9 mouse cellular contexts compared by ENCODE assay signal in the genomic region with DNA sequence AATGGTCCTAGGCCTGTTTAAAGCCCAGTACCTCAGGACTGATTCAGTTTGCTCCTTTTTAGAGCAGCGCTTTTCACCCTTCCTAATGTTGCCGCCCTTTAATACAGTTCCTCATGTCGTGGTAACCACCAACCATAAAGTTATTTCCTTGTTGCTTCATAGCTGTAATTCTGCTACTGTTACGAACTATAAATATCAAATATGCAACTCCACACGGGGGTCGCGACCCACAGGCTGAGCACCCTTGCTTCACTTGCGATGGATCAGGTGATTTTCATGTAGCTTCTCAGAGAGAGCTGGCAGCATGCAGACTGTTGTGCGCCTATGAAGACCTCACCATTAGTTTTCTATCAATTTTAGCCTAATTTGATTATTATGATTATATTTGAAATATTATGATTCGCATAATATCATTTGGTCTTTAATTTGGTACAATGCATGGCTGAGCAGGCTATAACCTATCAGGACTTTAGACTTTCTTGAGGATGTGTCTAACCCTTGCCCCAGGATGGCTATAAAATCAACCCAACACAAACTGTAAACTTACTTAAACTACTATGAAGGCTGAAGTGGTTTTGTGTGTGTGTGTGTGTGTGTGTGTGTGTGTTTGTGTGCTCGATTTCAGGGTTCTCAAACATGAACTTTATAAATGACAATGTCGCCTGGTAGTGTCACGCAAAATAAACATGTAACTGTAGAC. TPM values are rescaled to one million over a fixed set of nuclear protein-coding genes. Genes with fewer than 3 reads are reported as not detected.
DNase-seq lines count a peak whose midpoint lies in the region; ATAC-seq and TF ChIP-seq lines count a peak whose summit lies in the region.
"Had no signal": no experiment of that assay in that cellular context is flagged by ENCODE, and none has a peak within 500 bp of the region (broad histone marks: within the 10 kb centered on the region; RNA-seq: fewer than 3 reads in every experiment).

No protein-coding gene starts in this region.

- ATAC-seq in forebrain, embryonic 11.5 days (replicated peaks; ENCODE audit: low FRiP score) = no peak; the same call in 1 of the 2 replicates
- no peak for ATAC-seq in neural tube, embryonic 12.5 days (ENCODE audit: low FRiP score, low read depth)

- no peaks in the 10 kb centered on the region for H3K4me1 ChIP-seq in forebrain, embryonic 11.5 days (replicated peaks; ENCODE audit: control insufficient read depth, insufficient read depth, low read length)
- peaks cover 14% of the 10 kb centered on the region for H3K4me1 ChIP-seq in limb, embryonic 10.5 days
- H3K4me1 ChIP-seq in neural tube, embryonic 12.5 days = peaks cover 9% of the 10 kb centered on the region; the same call in 1 of the 2 replicates

- WGBS in forebrain, embryonic 11.5 days = 87% methylated on average over 13 of the region's 13 CpGs
- WGBS in limb, embryonic 10.5 days = 82% methylated on average over 13 of the region's 13 CpGs
- WGBS in neural tube, embryonic 12.5 days = 85% methylated on average over 13 of the region's 13 CpGs

- no peaks in the 10 kb centered on the region for H3K36me3 ChIP-seq in forebrain, embryonic 11.5 days (ENCODE audit: control insufficient read depth, insufficient read depth, low read length)
- no peaks in the 10 kb centered on the region for H3K36me3 ChIP-seq in limb, embryonic 10.5 days
- H3K36me3 ChIP-seq in neural tube, embryonic 12.5 days = no peaks in the 10 kb centered on the region

- no peaks in the 10 kb centered on the region for H3K9me3 ChIP-seq in forebrain, embryonic 11.5 days (ENCODE audit: control insufficient read depth, low read length)
- no peaks in the 10 kb centered on the region for H3K9me3 ChIP-seq in limb, embryonic 10.5 days (replicated peaks)
- H3K9me3 ChIP-seq in neural tube, embryonic 12.5 days = no peaks in the 10 kb centered on the region

- DNase-seq in layer of hippocampus, adult 2 months (ENCODE audit: low spot score in 2 of 2) = no peak
- no peak for DNase-seq in layer of hippocampus, adult 11-12 months (ENCODE audit: low spot score)
- no peak for DNase-seq in forebrain, embryonic 11.5 days (ENCODE audit: low spot score)
- DNase-seq in limb, embryonic 10.5 days (ENCODE audit: low spot score) = peak; percentile 19
- DNase-seq in yolk sac, embryonic 10.5 days (ENCODE audit: low spot score) = no peak
- DNase-seq in ovary, adult 18-20 months (ENCODE audit: low spot score) = no peak
- no peak for DNase-seq in frontal cortex, postnatal 14 days (ENCODE audit: low spot score in 2 of 2)

- H3K9ac ChIP-seq in forebrain, embryonic 11.5 days (ENCODE audit: low read length) = no peak overlapping the region
- no peak overlapping the region for H3K9ac ChIP-seq in neural tube, embryonic 12.5 days

- H3K4me3 ChIP-seq in layer of hippocampus, adult 2 months = peak overlapping the region; percentile 88
- H3K4me3 ChIP-seq in forebrain, embryonic 11.5 days (ENCODE audit: low read depth, low read length) = no peak overlapping the region
- H3K4me3 ChIP-seq in limb, embryonic 10.5 days = peak overlapping the region; percentile 75
- peak overlapping the region; percentile 75; the same call in 1 of the 2 replicates for H3K4me3 ChIP-seq in neural tube, embryonic 12.5 days

- peak overlapping the region; percentile 97; the same call in 1 of the 2 replicates for H3K27ac ChIP-seq in layer of hippocampus, adult 2 months
- no peak overlapping the region for H3K27ac ChIP-seq in forebrain, embryonic 11.5 days (ENCODE audit: low read depth, low read length)
- no peak overlapping the region for H3K27ac ChIP-seq in limb, embryonic 10.5 days
- H3K27ac ChIP-seq in neural tube, embryonic 12.5 days = no peak overlapping the region

- TF ChIP-seq CTCF in layer of hippocampus, adult 2 months (conservative IDR thresholded peaks at IDR 0.05) = no peak

- H3K27me3 ChIP-seq in forebrain, embryonic 11.5 days (ENCODE audit: control insufficient read depth, insufficient read depth, low read length) = no peaks in the 10 kb centered on the region; the same call in 1 of the 2 replicates
- H3K27me3 ChIP-seq in limb, embryonic 10.5 days (ENCODE audit: low read depth, poor library complexity, severe bottlenecking) = peaks cover 15% of the 10 kb centered on the region; the same call in 1 of the 2 replicates
- no peaks in the 10 kb centered on the region; the same call in 1 of the 2 replicates for H3K27me3 ChIP-seq in neural tube, embryonic 12.5 days (replicated peaks)

- H3K4me2 ChIP-seq in forebrain, embryonic 11.5 days (ENCODE audit: low read depth, low read length, severe bottlenecking) = peak overlapping the region; percentile 88; the same call in 1 of the 2 replicates
- peak overlapping the region; percentile 96 for H3K4me2 ChIP-seq in neural tube, embryonic 12.5 days (replicated peaks)

RNA-seq across cellular contexts. Expression of gene B4galt4, which starts 0.7 kb away (rescaled TPM):
- total RNA-seq in layer of hippocampus, adult 2 months (2021) = 10 to 100 TPM; 34.3 to 39.7 TPM
- polyA plus RNA-seq in forebrain, embryonic 11.5 days (2014; fragmentation: Nextera tagmentation; extraction: Ambion mirVana) = 28.3 and 29.9 TPM in 2 replicates
- polyA plus RNA-seq in limb, embryonic 10.5 days (2016; fragmentation: Nextera tagmentation; extraction: Ambion mirVana) = 19.2 and 23.0 TPM in 2 replicates
- 20.7 and 21.4 TPM in 2 replicates for polyA plus RNA-seq in neural tube, embryonic 12.5 days (2016; fragmentation: Nextera tagmentation; extraction: Ambion mirVana)
- total RNA-seq: MEL had no signal

RNA-seq across cellular contexts. Expression of gene Arhgap31, which starts 28.3 kb away (rescaled TPM):
- 10 to 100 TPM; 17.9 to 18.5 TPM for total RNA-seq in layer of hippocampus, adult 2 months (2021)
- polyA plus RNA-seq in forebrain, embryonic 11.5 days (2014; fragmentation: Nextera tagmentation; extraction: Ambion mirVana) = 9.2 and 10.8 TPM in 2 replicates
- 6.3 and 6.7 TPM in 2 replicates for polyA plus RNA-seq in limb, embryonic 10.5 days (2016; fragmentation: Nextera tagmentation; extraction: Ambion mirVana)
- polyA plus RNA-seq in neural tube, embryonic 12.5 days (2016; fragmentation: Nextera tagmentation; extraction: Ambion mirVana) = 8.7 and 10.1 TPM in 2 replicates

RNA-seq across cellular contexts. Expression of gene Upk1b, which starts 58.8 kb away (rescaled TPM):
- total RNA-seq in layer of hippocampus, adult 2 months (2021) = 1 to 10 TPM; 1.6 to 1.7 TPM
- 1.6 and 2.3 TPM in 2 replicates for polyA plus RNA-seq in forebrain, embryonic 11.5 days (2014; fragmentation: Nextera tagmentation; extraction: Ambion mirVana)
- polyA plus RNA-seq in limb, embryonic 10.5 days (2016; fragmentation: Nextera tagmentation; extraction: Ambion mirVana) = 1.8 and 3.4 TPM in 2 replicates
- 1.4 and 1.8 TPM in 2 replicates for polyA plus RNA-seq in neural tube, embryonic 12.5 days (2016; fragmentation: Nextera tagmentation; extraction: Ambion mirVana)
- total RNA-seq: MEL had no signal
